Mouse (Mus musculus) hindbrain, embryonic 11.5 days (tissue): ENCODE results near the gene Arrdc2. TPM values are rescaled to one million over a fixed set of nuclear protein-coding genes. Genes with fewer than 3 reads are reported as not detected.
"Not testable (repeated sequence)": the region's sequence is repeated elsewhere in the genome, so short reads cannot be mapped to it uniquely, and the experiment has no call there.

Source experiments
- ATAC-seq: fragments of 200-750 bp; cut with Nextera tagmentation; 2 replicates; pipeline ENCODE4 v1.8.0; 2017; ENCODE audit warnings: mild to moderate bottlenecking, moderate TSS enrichment, moderate library complexity; ENCODE audit not compliant: low FRiP score
- DNase-seq: peaks from one replicate; pipeline ENCODE4 v3.0.0-alpha.2; 2015; ENCODE audit warnings: low spot score
- H3K27ac ChIP-seq: fragments of 300-500 bp; sonication (generic); 2 replicates; pipeline ENCODE4 v1.5.1; 2014; ENCODE audit warnings: mild to moderate bottlenecking, low read depth, low read length
- H3K27me3 ChIP-seq: fragments of 300-500 bp; sonication (generic); 2 replicates; pipeline ENCODE4 v1.6.1; 2014; ENCODE audit warnings: mild to moderate bottlenecking, low read length, moderate library complexity, mixed read lengths; ENCODE audit not compliant: control insufficient read depth, insufficient read depth
- H3K36me3 ChIP-seq: fragments of 300-500 bp; sonication (generic); 2 replicates; pipeline ENCODE4 v1.6.1; 2014; ENCODE audit warnings: mild to moderate bottlenecking, low read length, moderate library complexity, mixed read lengths; ENCODE audit not compliant: control insufficient read depth, insufficient read depth
- H3K4me1 ChIP-seq: fragments of 300-500 bp; sonication (generic); replicated peaks from 2 replicates; pipeline ENCODE4 v1.6.1; 2014; ENCODE audit warnings: low read length, mixed read lengths; ENCODE audit not compliant: control insufficient read depth, insufficient read depth
- H3K4me2 ChIP-seq: fragments of 300-500 bp; sonication (generic); replicated peaks from 2 replicates; pipeline ENCODE4 v1.6.1; 2014; ENCODE audit warnings: mild to moderate bottlenecking, low read depth, low read length
- H3K4me3 ChIP-seq: fragments of 300-500 bp; sonication (generic); 2 replicates; pipeline ENCODE4 v1.5.1; 2014; ENCODE audit warnings: low read depth, low read length
- H3K9ac ChIP-seq: fragments of 300-500 bp; sonication (generic); 2 replicates; pipeline ENCODE4 v1.6.1; 2014; ENCODE audit warnings: low read depth, low read length
- H3K9me3 ChIP-seq: fragments of 300-500 bp; sonication (generic); 2 replicates; pipeline ENCODE4 v1.6.1; 2016; ENCODE audit warnings: low read length; ENCODE audit not compliant: control insufficient read depth
- WGBS: fragments of 180-500 bp; shearing (Covaris S2); extraction: QIAGEN DNeasy Blood & Tissue Kit; methylation state at CpG from one replicate; pipeline ENCODE4 v1.1.7; 2014; 5-methylcytosine and 5-hydroxymethylcytosine counted together
- polyA plus RNA-seq: library from polyadenylated mRNA; unstranded; fragments of >200 nt; fragmentation: Nextera tagmentation; extraction: Ambion mirVana; gene quantifications from 2 replicates; pipeline ENCODE4 v1.2.1, GENCODE M21; 2014

Arrdc2 gene
- polyA plus RNA-seq, 1 experiment from 2014 or later = 10.3 TPM

GRCm38 (mm10) chr8:70827010-70827409 is 12.5 kb downstream of the Arrdc2 start:
- Histone ChIP-seq H3K9ac (no peak overlapping the region), H3K27ac (no peak overlapping the region), H3K4me2 (no peak overlapping the region), H3K9me3 (no peaks in the 10 kb centered on the region), H3K27me3 (no peaks in the 10 kb centered on the region), H3K4me1 (no peaks in the 10 kb centered on the region), H3K4me3 (no peak overlapping the region), H3K36me3 (no peaks in the 10 kb centered on the region)
- 89% methylated on average over 2 of the region's 2 CpGs for WGBS
- DNase-seq = no peak
- no peak for ATAC-seq

- ATAC-seq = no peak
- Histone ChIP-seq H3K4me3 (no peak overlapping the region), H3K9me3 (no peaks in the 10 kb centered on the region), H3K27ac (no peak overlapping the region), H3K36me3 (no peaks in the 10 kb centered on the region), H3K27me3 (peaks cover 2% of the 10 kb centered on the region; the same call in 1 of the 2 replicates), H3K4me2 (no peak overlapping the region), H3K4me1 (no peaks in the 10 kb centered on the region), H3K9ac (no peak overlapping the region)
- WGBS = 90% methylated on average over 8 of the region's 8 CpGs
- DNase-seq = no peak
Observed at GRCm38 (mm10) chr8:70825816-70826215, 13.7 kb downstream of the Arrdc2 start.

- H3K4me1 ChIP-seq = no peaks in the 10 kb centered on the region
- 85% methylated on average over 7 of the region's 7 CpGs for WGBS
- peaks cover 7% of the 10 kb centered on the region; the same call in 1 of the 2 replicates for H3K27me3 ChIP-seq
- DNase-seq (no peak), ATAC-seq (no peak)
- H3K36me3 ChIP-seq = no peaks in the 10 kb centered on the region
- H3K4me2 ChIP-seq = no peak overlapping the region
- no peaks in the 10 kb centered on the region for H3K9me3 ChIP-seq
- no peak overlapping the region for H3K4me3 ChIP-seq
- H3K27ac ChIP-seq = no peak overlapping the region
- H3K9ac ChIP-seq = no peak overlapping the region
Observed at GRCm38 (mm10) chr8:70823802-70824201, 15.7 kb downstream of the Arrdc2 start.

- not testable (repeated sequence) for DNase-seq, ATAC-seq, H3K4me3 ChIP-seq, H3K4me2 ChIP-seq, H3K36me3 ChIP-seq, H3K27ac ChIP-seq, H3K9ac ChIP-seq, H3K9me3 ChIP-seq, H3K27me3 ChIP-seq, H3K4me1 ChIP-seq
- WGBS = 78% methylated on average over 3 of the region's 3 CpGs
Observed at GRCm38 (mm10) chr8:70822594-70822993, 16.9 kb downstream of the Arrdc2 start.

GRCm38 (mm10) chr8:70821992-70822391 is 17.5 kb downstream of the Arrdc2 start:
- 53% methylated on average over 11 of the region's 11 CpGs for WGBS
- DNase-seq (no peak), ATAC-seq (no peak)
- Histone ChIP-seq H3K4me3 (no peak overlapping the region), H3K9ac (no peak overlapping the region), H3K9me3 (no peaks in the 10 kb centered on the region), H3K4me2 (no peak overlapping the region), H3K36me3 (no peaks in the 10 kb centered on the region), H3K27me3 (peaks cover 11% of the 10 kb centered on the region), H3K4me1 (peaks cover under 1% of the 10 kb centered on the region; the same call in 1 of the 2 replicates), H3K27ac (no peak overlapping the region)

GRCm38 (mm10) chr8:70821399-70821962 is 18.0 kb downstream of the Arrdc2 start:
- Histone ChIP-seq H3K9me3 (no peaks in the 10 kb centered on the region), H3K27me3 (peaks cover 16% of the 10 kb centered on the region), H3K4me1 (peaks cover 5% of the 10 kb centered on the region; the same call in 1 of the 2 replicates), H3K27ac (no peak overlapping the region), H3K36me3 (no peaks in the 10 kb centered on the region), H3K9ac (no peak overlapping the region), H3K4me3 (no peak overlapping the region), H3K4me2 (no peak overlapping the region)
- ATAC-seq (peak; percentile 15; the same call in 1 of the 2 replicates), DNase-seq (peak; percentile 92)
- WGBS = 15% methylated on average over 30 of the region's 30 CpGs

GRCm38 (mm10) chr8:70820101-70820935 is 19.2 kb downstream of the Arrdc2 start:
- no peak overlapping the region for H3K9ac ChIP-seq
- no peaks in the 10 kb centered on the region for H3K9me3 ChIP-seq
- DNase-seq (peak; percentile 75), ATAC-seq (peak; percentile 82)
- no peaks in the 10 kb centered on the region for H3K36me3 ChIP-seq
- H3K27ac ChIP-seq = no peak overlapping the region
- 2% methylated on average over 31 of the region's 31 CpGs for WGBS
- peak overlapping the region; percentile 29; the same call in 1 of the 2 replicates for H3K4me2 ChIP-seq
- no peak overlapping the region for H3K4me3 ChIP-seq
- H3K4me1 ChIP-seq = peaks cover 5% of the 10 kb centered on the region; the same call in 1 of the 2 replicates
- peaks cover 20% of the 10 kb centered on the region for H3K27me3 ChIP-seq

- Histone ChIP-seq H3K9me3 (no peaks in the 10 kb centered on the region), H3K27me3 (peaks cover 20% of the 10 kb centered on the region), H3K4me1 (peaks cover 5% of the 10 kb centered on the region; the same call in 1 of the 2 replicates), H3K36me3 (no peaks in the 10 kb centered on the region), H3K27ac (no peak overlapping the region), H3K4me2 (0 out of 2 replicates have a peak overlapping the region, but pooled peaks have one; percentile 14), H3K4me3 (no peak overlapping the region), H3K9ac (no peak overlapping the region)
- DNase-seq = no peak
- no peak for ATAC-seq
- WGBS = 10% methylated on average over 30 of the region's 30 CpGs
Observed at GRCm38 (mm10) chr8:70816679-70817078, 22.8 kb downstream of the Arrdc2 start.
